Mouse (Mus musculus) mouse embryonic stem cell (cell line): ENCODE results near the gene Oaf.

Experiments used
- in situ Hi-C, 2 experiments: fragments of 300-500 bp; cut with MboI; formaldehyde crosslinking; loops; 1 replicate in 1 of 2; 3 replicates in 1 of 2; pipeline ENCODE4 v1.14.3; 2019 to 2020; ENCODE audit warnings: low sequenced_read_pairs in 2 of 2, low pct_unique_long_range_greater_than_20kb in 1 of 2, mixed read lengths in 1 of 2; ENCODE audit not compliant: unreplicated experiment in 1 of 2

Gene Oaf

GRCm38 (mm10) chr9:43229962-43230361, 9.7 kb downstream of the Oaf start:
- in situ Hi-C loops = no loop called here

DNA sequence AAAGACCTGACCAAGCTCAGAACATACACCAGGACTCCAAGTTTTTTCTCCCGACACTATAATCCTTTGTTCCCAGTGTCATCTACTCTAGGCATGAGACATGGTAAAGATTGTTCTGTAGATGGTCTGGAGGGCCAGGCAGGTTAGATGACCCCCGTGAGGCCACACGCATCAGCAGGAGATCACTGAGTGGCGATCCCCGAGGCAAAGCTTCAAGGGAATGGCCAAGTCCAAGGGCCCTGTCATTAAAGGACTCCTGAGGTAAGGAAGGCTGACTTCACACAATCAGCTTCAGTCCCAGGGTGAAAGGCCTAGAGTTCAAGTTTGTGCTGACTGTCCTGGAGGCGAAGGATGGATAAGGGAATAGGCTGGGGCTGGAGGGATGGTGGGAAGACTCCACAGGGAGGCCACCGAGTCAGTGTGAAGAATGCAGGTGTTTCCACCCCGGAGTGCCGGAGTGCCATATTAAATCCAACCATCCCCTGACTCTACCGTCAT, 10.3 kb downstream of the Oaf start:
- in situ Hi-C loops = no loop called here

DNA sequence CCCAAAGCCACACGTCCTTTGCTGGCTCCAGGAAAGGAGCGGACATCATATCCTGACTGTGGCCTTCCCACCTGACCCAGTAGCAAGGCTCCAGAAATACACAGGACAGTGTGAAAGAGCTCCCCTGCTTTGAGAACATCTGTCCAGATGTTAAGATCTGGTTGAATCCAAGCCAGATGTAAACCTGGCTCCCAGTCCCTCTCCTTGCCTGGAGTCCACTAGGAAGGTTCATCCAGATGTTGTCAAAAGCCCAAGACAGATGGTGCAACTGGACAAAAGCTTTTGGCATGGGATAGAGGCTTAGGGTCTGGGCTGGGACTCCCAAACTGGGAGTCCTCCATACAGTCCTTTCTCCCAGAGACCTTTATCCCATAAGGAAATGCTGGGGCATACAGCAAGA, 11.0 kb downstream of the Oaf start:
- in situ Hi-C loops = no loop called here

GRCm38 (mm10) chr9:43227626-43228025, 12.1 kb downstream of the Oaf start:
- in situ Hi-C loops = no loop called here

DNA sequence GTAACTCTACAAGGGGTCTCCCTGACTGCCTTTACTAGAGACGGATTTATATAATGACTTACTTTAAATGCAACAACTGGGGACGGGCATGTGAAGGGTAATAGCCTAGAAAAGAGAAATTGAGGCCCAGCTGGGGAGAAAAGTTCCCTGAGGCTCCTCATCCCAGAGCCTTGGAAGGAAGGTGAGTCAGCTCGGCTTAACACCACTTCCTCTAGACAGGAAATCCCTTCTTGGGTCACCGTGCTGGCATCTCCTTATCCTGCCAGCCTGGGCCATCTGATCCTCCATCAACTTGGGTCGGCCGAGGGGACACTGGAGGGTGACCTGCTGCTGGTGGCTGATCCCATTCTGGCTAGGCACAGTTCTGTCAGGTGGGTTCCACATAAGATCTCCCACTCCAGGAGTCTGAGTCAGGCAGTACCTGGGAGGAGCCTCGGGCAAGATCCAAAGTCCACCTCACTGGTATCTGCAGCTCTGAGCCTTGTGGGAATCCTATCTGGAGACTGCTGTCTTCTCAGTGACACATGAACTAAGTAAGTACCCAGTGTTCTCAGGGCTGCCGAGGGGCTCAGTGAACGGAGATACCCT, 13.0 kb downstream of the Oaf start:
- in situ Hi-C loops = no loop called here

DNA sequence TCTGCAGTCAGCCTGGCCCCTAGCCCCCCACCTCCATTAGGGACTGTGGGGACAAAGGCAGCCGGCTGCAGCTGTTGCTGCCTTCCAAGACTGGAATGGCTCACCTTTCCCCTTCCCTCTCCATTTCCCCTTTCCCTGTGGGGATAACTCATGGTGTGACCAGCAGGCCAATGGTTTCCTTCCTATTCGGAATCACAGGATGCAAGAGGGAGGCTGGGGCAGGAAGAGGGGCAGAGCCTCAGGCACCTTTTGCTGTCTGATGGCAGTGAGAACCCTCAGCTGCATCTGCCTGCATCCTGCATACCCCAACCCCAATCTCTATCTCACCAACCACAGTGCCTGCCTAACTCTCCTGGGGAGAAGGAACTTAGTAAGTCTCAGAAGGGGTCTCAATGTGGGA, 14.2 kb downstream of the Oaf start:
- in situ Hi-C loops = no loop called here

GRCm38 (mm10) chr9:43224771-43225355, 14.8 kb downstream of the Oaf start:
- in situ Hi-C loops = loop anchor here in 1 of 2 experiments (5.0 kb wide), 1 partner anchor 62 kb away; no protein-coding TSS in a partner anchor

DNA sequence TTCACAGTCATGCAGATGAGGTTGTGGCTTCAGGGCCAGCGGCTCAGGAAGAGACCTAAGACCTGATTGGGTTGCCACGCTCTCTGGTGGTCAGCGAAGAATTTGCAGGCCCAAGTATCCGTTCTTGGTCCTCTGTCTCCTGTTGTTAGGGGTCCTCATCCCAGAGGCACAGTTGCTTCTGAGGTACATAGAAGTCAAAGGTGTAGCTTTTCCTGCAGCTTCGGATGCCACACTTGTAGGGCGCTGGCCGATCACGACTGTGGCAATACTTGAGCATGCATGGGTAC, 17.3 kb downstream of the Oaf start:
- in situ Hi-C loops = loop anchor here in 1 of 2 experiments (5.0 kb wide), 1 partner anchor 65 kb away; no protein-coding TSS in a partner anchor

DNA sequence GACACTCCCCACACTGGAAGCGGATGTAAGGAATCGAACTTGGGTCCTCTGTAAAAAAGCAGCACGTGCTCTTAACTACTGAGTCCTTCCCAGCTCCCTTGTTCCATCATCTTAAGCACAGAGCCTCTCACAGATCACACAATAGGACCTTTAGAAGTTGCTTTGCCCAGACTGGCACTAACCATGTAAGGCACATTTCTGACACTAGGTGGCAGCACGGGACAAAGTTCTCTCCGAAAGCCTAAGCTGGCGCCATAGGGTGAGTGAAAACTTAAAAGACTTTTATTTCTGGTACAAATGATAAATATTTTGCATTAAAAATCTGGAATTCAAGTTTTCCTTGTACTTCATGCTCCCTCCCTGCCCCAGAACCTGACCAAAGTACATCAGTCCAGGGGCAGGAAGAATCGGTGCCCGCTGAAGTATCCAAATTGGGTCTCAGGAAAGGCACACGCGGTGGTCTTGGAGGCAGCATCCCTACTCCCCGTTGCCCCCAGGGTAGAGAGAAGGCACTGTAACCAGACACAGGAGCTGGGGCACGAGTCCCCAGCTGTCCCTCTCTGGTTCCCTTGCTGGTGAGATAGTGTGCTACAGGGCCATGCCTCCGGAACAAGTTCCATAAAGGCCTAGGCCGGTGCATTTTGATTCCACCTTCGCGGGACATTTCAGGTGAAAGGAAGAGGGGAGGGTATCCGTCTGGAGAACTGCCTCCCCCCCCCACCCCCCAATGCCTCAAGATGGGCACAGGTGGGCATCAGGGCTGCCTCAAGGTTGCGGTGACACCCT, 17.9 kb downstream of the Oaf start:
- in situ Hi-C loops = loop anchor here in 1 of 2 experiments (5.0 kb wide), 1 partner anchor 65 kb away; no protein-coding TSS in a partner anchor

DNA sequence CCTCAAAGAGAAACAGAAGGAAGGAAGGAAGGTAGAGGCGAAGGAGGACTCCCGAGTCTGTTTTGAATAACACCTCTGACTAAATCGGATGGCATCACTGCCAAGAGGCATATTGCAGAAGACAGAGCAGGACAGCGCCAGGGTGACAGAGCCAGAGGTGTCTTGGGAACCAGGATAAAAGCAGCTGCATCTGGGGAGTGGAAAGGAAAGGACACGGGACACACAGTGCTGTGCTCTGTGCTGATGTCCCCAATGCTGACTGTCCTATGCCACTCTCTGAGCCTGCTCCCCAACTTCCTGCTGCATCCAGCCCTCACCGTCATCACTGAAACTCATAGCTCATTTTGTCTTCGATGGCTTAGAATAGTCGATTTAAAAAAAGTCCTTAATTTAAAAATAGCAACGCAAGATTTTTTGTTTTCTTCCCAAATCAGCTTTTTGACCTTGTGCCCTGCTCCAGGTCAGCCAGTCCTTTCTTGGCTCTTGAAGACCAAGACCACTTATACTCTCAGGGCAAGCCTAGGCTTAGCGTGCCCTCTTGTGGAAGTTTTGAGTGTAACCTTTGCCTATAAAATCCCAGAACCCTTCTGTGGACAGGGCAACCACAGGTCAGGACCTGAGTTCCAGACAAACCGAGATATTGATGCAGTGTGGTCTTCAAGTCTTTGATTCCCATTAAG, 28.8 kb downstream of the Oaf start:
- in situ Hi-C loops = loop anchor here (5.0 kb wide), 1 partner anchor 69 kb away; no protein-coding TSS in a partner anchor

DNA sequence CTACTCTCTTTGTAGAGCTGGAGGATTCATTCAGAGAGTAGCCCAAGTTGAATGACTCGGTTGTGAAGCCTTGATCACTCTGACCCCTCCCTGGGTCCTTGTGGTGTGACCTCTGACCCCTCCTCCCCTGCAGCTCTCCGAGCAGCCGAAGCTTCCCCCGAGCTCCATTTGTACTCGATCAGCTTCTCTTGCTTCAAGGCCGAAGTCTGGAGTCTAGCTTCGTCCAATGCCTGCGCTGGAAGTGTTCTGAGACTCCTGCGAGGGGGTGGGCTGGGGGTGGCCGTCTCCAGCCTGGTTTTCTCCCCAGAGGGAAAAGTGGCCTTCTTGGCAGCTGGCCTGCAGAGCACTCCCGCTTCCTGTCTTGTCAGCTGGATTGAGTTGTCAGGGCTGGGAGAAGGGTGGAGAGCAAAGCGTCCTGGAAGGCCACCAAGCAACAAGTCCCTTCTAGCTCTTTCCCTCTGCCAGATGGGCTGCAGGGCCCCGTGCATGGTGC, 29.5 kb downstream of the Oaf start, which contains the start of gene Pou2f3:
Pou2f3 (minus strand) TSS at position 180 of the 493 bp plus-strand sequence.
- in situ Hi-C loops = loop anchor here (5.0 kb wide), 1 partner anchor 68 kb away; no protein-coding TSS in a partner anchor

- in situ Hi-C loops = loop anchor here in 1 of 2 experiments (10.0 kb wide), 1 partner anchor 201 kb away; no protein-coding TSS in a partner anchor
Measured at GRCm38 (mm10) chr9:43206022-43206390, 33.7 kb downstream of the Oaf start.

GRCm38 (mm10) chr9:43205343-43206021, 34.2 kb downstream of the Oaf start:
- in situ Hi-C loops = loop anchor here in 1 of 2 experiments (10.0 kb wide), 1 partner anchor 201 kb away; no protein-coding TSS in a partner anchor

- in situ Hi-C loops = loop anchor here in 1 of 2 experiments (10.0 kb wide), 1 partner anchor 195 kb away; no protein-coding TSS in a partner anchor
Measured at GRCm38 (mm10) chr9:43200212-43200611, 39.5 kb downstream of the Oaf start.

DNA sequence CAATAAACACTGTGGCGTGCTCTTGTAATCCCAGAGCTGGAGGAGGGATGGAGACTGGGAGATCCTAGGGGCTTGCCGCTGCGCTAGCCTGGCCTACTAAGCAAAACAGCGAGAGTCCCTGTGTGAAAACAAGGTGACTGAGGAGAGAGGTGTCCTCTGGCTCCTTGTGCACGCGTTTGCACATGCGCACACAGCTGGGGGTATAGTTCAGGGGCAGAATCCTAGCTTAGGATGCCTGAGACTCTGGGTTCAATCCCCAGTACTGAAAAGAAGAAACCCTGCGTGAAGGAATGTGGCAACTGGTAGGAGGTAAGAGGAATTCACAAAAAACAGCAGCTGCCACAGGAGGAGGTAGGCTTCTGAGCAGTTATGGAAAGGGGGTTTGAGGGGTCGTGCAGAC, 45.7 kb downstream of the Oaf start:
- in situ Hi-C loops = no loop called here

- in situ Hi-C loops = no loop called here
Measured at GRCm38 (mm10) chr9:43191561-43191960, 48.1 kb downstream of the Oaf start.

GRCm38 (mm10) chr9:43189021-43189356, 50.7 kb downstream of the Oaf start:
- in situ Hi-C loops = no loop called here
